Mouse (Mus musculus) frontal cortex, postnatal 25 days (tissue): Measurements from ENCODE around the gene Vti1b.

Experiments
- DNase-seq, 2 experiments: peaks; one replicate each; pipeline ENCODE4 v3.0.0; 2022; ENCODE audit warnings: low spot score in 2 of 2

Vti1b gene

DNA sequence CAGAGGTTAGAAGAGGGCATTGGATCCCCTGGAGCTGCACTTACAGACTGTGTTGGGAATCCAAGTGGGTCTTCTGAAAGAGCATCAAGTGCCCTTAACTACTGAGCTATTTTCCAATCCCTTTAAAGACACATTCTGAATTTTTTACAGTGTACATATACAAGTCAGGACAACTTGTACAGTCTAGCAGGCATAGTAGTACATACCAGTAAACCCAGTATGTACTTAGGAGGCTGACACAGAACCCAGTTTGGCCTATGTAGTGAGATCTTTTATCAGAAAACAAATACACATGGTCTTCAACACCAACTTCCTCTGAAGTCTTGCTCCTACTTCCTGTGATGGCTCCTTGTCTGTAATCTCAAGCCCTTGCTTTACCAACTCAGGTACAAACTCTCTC is 33.5 kb downstream of the Vti1b start:
- no peak for DNase-seq

DNA sequence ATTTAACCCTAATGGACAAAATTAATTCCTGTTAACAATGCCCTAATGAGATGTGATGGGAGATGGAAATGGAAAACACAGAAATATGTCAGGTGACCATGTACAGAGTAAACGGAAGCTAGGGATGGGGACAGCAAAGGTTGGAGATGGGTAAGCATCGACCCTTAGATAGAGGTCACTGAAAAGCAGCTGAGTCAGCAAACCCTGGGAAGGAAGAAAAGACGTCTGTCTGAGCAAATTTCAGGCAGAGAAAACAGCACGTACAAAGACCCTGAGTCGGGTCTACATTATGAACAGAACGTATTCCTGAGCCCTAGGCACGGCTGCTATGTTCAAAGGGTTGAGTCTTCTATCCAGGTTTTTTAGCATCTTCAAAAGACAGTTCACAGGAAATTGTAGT is 35.5 kb downstream of the Vti1b start:
- DNase-seq, result no peak

DNA sequence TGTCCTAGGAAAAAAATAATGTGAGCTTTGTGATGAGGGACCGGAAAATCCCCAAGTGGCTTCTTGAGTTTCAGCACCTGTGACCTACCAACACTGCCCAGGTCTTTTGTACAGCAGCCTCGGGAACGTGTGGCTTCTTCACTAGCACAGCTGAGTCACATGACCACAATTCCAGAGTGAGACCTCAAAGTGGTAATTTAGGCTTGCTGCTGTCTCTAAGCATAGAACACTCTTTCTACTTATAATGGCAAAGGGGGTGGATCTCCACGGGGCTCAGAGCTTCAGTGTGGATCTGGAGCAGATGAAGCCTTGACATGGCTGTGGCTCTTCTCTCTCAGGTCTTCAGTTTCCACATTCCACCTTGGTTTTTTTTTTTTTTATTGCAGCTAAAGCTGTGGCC is 37.4 kb downstream of the Vti1b start:
- no peak for DNase-seq

DNA sequence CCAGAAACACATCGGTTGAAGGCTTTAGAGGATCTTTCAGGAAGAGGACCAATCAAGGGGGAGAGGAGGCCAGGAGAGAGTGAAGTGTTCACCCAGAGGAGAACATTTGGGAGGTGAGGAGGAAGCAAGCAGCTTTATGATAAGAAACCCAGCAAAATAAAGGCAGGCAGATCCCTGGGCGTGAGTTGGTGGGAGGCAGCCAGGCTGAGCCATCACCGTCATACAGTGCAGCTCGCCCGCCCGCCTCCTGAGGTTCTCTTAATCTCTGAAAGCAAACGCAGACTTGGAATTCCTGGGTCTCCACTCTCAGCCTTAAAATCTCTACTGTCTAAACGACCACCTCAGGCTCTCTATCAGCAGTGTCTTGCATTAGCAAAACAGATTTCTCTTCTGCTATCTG is 37.8 kb downstream of the Vti1b start:
- DNase-seq, result no peak

DNA sequence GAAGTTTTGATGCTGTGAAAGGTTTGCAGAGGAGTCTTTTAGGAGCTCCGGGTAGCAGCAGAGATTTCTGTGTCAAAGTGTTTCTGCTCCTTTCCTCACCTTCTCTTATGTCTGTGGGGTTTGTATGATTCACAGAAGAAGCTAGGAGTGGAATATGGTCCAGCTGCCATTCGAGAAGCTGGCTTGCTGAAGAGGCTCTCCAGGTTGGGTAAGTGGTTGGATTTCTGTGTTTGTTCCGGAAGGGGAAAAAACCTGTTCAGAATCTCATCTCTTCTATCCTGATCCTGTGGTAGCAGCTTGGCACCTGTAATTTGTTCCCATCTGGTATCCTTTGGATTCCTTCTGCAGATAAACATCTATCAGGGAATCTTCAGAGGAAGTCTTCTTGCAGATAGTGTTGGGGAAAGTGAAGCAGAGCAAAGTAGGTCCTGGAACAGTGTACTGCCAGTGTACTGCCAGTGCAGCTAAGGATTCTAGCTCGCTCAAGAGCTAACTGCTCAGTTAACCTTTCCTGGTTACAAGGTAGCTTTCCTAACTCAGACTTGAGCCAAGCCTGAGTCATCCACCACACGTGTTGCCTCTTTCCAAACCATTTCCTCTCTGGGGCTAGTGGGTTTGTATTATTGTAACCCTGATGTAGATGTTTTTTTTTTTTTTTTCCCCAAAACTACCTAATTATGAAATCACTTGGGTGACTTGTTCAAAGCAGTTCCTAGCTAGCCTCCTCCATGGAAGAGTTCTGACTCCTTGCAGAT is 40.6 kb downstream of the Vti1b start:
- DNase-seq, result no peak

DNA sequence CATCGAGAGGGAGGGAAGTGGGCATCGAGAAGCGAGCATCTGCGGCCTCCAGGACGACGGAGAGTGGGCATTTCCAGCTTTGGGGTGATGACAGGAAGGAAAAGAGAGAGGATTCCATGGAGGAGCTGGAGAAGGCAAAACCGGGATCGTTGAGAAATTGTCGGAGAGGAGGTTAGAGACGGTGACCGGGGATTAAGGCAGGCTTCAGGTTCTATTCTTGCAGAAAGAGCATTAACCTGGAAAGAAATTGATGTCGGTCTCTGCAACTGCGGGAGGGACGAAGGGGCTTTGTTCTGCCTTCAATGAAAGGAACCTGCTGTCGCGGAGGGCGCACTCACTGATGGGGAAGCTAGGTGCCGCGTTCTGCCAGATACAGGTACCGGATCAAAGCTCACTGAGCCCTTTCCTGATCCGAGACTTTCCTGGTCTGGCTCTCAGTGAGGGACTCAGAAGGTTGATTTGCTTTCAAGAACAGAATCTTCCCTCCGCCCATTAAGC is 41.2 kb downstream of the Vti1b start:
- no peak for DNase-seq

DNA sequence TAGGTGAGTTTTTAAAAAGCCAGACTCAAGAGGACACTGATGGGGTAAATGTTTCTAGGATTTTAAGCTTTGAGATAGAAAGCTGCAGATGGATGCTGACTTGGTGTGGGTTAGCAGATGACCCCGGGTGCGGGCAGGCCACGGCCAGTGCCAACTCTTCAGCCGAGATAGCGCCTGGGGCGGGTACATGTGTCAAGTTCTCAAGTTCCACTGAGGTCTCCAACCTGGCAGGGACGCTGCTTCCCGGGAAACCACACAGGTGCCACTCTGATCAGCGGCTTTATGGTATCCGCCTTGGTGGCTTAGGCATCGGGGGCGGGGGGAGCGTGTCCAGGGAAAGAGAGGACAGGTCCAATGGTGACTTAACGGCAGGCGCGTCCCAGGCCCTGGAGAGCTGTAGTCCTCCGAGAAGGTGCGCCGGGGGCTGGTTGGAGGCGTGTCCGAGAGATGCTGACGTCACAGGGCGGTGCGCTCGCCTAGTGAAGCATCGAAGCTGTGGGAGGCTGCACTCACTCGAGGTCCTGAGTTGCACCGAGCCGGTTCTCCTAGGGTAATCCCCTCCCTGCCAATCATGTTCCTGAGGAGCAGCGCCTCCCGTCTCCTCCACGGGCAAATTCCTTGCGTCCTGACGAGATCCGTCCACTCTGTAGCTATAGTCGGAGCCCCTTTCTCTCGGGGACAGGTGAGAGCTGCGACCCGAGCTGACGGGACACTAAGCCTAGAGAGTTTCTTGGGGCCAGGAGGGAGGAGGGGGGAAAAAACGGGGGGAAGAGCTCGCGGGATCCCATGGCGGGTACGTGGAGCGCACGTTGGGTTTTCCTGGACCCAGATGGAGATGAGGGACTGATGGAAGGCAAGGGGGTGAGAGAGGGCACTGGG is 41.9 kb downstream of the Vti1b start, which contains the start of gene Arg2:
Arg2 (plus strand) TSS at position 479 of the 879 bp plus-strand sequence.
- DNase-seq, result peak; percentile 36 to 59

DNA sequence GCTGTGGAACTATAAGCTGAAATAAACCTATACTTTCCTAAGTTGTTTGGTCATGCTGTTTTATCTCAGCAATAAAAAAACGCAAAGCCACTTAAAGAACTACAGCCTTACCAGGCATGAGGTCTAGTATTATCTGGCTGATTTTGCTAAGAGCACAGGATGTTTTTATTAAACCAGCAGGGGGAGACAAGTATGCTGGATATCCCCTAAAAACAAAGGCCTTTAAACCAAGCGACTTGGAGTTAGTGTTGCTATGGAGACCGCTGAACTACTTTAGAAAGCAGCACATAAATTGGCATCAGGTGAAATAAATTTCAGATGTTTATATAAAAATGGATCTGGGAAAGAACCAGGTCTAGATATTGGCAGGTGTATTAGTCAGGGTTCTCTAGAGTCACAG is 49.6 kb downstream of the Vti1b start:
- no peak for DNase-seq

DNA sequence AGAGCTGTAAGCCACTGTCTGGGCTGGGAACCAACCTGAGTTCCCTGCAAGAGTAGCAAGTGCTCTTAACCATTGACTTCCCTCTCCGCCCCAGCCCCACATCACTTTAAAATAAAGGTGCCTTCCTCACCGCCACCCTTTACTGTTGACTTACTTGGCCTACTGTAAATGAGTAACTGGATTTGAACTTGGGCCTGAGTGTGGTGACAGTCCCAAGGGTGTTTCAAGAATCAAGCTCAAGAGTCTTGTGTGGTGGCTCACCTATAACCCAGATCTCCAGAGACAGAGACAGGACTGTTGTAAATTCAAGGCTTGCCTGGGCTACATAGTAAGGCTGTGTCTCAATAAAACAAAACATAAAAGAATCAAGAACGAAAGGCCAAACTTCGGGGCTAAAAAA is 53.5 kb downstream of the Vti1b start:
- no peak for DNase-seq
